In the genomic region with DNA sequence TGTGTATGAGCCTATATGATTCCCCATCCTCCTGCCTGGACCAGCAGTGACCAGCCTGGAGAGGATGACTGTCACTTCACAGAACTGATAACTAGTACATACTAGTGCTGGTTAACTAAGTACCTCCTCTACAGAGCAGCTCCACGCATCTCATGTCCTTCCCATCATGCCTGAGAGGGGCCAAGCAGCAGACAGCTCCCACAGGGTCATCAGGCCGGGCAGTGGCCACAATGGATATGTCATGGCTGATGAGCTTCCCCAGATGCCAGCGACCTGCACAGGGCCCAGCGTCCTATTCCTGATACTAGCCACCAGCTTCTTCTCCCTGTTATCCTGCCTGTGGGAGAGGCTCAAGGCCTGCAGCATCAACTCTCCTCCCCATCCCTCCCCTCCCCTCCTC, we compare ENCODE assay signal across 21 mouse cellular contexts. TPM values are rescaled to one million over a fixed set of nuclear protein-coding genes. Genes with fewer than 3 reads are reported as not detected.
DNase-seq lines count a peak whose midpoint lies in the region; ATAC-seq and TF ChIP-seq lines count a peak whose summit lies in the region.
"Had no signal": no experiment of that assay in that cellular context is flagged by ENCODE, and none has a peak within 500 bp of the region (broad histone marks: within the 10 kb centered on the region; RNA-seq: fewer than 3 reads in every experiment).

No protein-coding gene starts in this region.

- peak; percentile 7 for DNase-seq in kidney, postnatal 10 days
- no peak for DNase-seq in kidney, postnatal 14 days
- no peak for DNase-seq in frontal cortex, postnatal 25 days (ENCODE audit: low spot score in 2 of 2)
- no peak for DNase-seq in lung, postnatal 14 days
- DNase-seq: adrenal gland, adult 2 months; cerebellum, adult 11 months; cerebellum, postnatal 10 days; forebrain, postnatal 0 days; gastrocnemius, postnatal 25 days; heart, adult 2 months; kidney, adult 18-20 months; thymus, postnatal 4 days had no signal

- H3K79me2 ChIP-seq in C2C12 (ENCODE audit: control insufficient read depth, insufficient read depth), result peaks cover 16% of the 10 kb centered on the region

- H3K79me3 ChIP-seq in C2C12 (ENCODE audit: low read depth), result no peaks in the 10 kb centered on the region

- peak overlapping the region; percentile 63 for H3K27ac ChIP-seq in hindbrain, embryonic 13.5 days
- peak overlapping the region; percentile 57; the same call in 1 of the 2 replicates for H3K27ac ChIP-seq in neural tube, embryonic 13.5 days (replicated peaks)
- H3K27ac ChIP-seq: embryonic facial prominence, embryonic 10.5 days; heart, adult 2 months; heart, embryonic 13.5 days; limb, embryonic 10.5 days; stomach, embryonic 15.5 days had no signal

- no peaks in the 10 kb centered on the region for H3K36me3 ChIP-seq in C2C12 (ENCODE audit: control insufficient read depth, insufficient read depth)
- H3K36me3 ChIP-seq in hindbrain, embryonic 13.5 days, result peaks cover 41% of the 10 kb centered on the region
- H3K36me3 ChIP-seq in neural tube, embryonic 13.5 days, result peaks cover 44% of the 10 kb centered on the region
- H3K36me3 ChIP-seq: heart, embryonic 13.5 days; stomach, embryonic 15.5 days had no signal

- TF ChIP-seq CTCF in C2C12 (IDR thresholded peaks at IDR 0.05; ENCODE audit: control insufficient read depth, insufficient read depth, insufficient read length), result no peak

- no peak; the same call in 1 of the 2 replicates for ATAC-seq in hindbrain, embryonic 13.5 days (ENCODE audit: low FRiP score)
- 0 out of 2 replicates have a peak, but pooled peaks have one; percentile 10 for ATAC-seq in neural tube, embryonic 13.5 days (ENCODE audit: low read depth)
- ATAC-seq: forebrain, postnatal 0 days; inflammation-experienced regulatory T-cells, adult 6 months had no signal

- H3K4me2 ChIP-seq in hindbrain, embryonic 13.5 days, result no peak overlapping the region
- no peak overlapping the region for H3K4me2 ChIP-seq in neural tube, embryonic 13.5 days
- H3K4me2 ChIP-seq: heart, embryonic 13.5 days; stomach, embryonic 15.5 days had no signal

- peaks cover 17% of the 10 kb centered on the region; the same call in 1 of the 2 replicates for H3K4me1 ChIP-seq in hindbrain, embryonic 13.5 days (replicated peaks)
- 0 out of 2 replicates have a peak, but pooled peaks cover 4% of the 10 kb centered on the region for H3K4me1 ChIP-seq in neural tube, embryonic 13.5 days (replicated peaks)
- H3K4me1 ChIP-seq: heart, embryonic 13.5 days had no signal

- H3K4me3 ChIP-seq in C2C12 (ENCODE audit: insufficient read depth, poor library complexity, severe bottlenecking), result no peak overlapping the region
- no peak overlapping the region for H3K4me3 ChIP-seq in hindbrain, embryonic 13.5 days
- H3K4me3 ChIP-seq in neural tube, embryonic 13.5 days, result no peak overlapping the region
- H3K4me3 ChIP-seq: embryonic facial prominence, embryonic 10.5 days; heart, adult 2 months; heart, embryonic 13.5 days; limb, embryonic 10.5 days; stomach, embryonic 15.5 days had no signal

- WGBS in hindbrain, embryonic 13.5 days, result 53% methylated on average over 4 of the region's 4 CpGs
- WGBS in neural tube, embryonic 13.5 days, result 65% methylated on average over 4 of the region's 4 CpGs

- no peaks in the 10 kb centered on the region for H3K27me3 ChIP-seq in C2C12 (ENCODE audit: control insufficient read depth, insufficient read depth, insufficient read length)
- no peaks in the 10 kb centered on the region for H3K27me3 ChIP-seq in hindbrain, embryonic 13.5 days
- H3K27me3 ChIP-seq in neural tube, embryonic 13.5 days, result no peaks in the 10 kb centered on the region
- H3K27me3 ChIP-seq: heart, embryonic 13.5 days; stomach, embryonic 15.5 days had no signal

- H3K9me3 ChIP-seq in hindbrain, embryonic 13.5 days, result no peaks in the 10 kb centered on the region
- H3K9me3 ChIP-seq in neural tube, embryonic 13.5 days, result no peaks in the 10 kb centered on the region
- H3K9me3 ChIP-seq: embryonic facial prominence, embryonic 10.5 days; heart, embryonic 13.5 days; limb, embryonic 10.5 days; stomach, embryonic 15.5 days had no signal

- H3ac ChIP-seq in C2C12 (ENCODE audit: control insufficient read depth, insufficient read length, low read depth), result peak overlapping the region; percentile 45

- no peak overlapping the region for H3K9ac ChIP-seq in hindbrain, embryonic 13.5 days
- no peak overlapping the region; the same call in 1 of the 2 replicates for H3K9ac ChIP-seq in neural tube, embryonic 13.5 days
- H3K9ac ChIP-seq: forebrain, postnatal 0 days; heart, embryonic 13.5 days; stomach, embryonic 15.5 days had no signal

TF ChIP-seq in C2C12, 6 proteins besides CTCF, POLR2A, EP300 and RAD21:
- no peak for TF ChIP-seq USF1 (IDR thresholded peaks at IDR 0.05; ENCODE audit: low read depth)
- TF ChIP-seq MAX (IDR thresholded peaks at IDR 0.05), result no peak
- no peak for TF ChIP-seq MYOG (IDR thresholded peaks at IDR 0.05; ENCODE audit: control insufficient read depth, extremely low read depth, insufficient read length)
- TF ChIP-seq MYOD1 (IDR thresholded peaks at IDR 0.05; ENCODE audit: control insufficient read depth, insufficient read length, low read depth), result no peak
- TF ChIP-seq FOSL1 (IDR thresholded peaks at IDR 0.05; ENCODE audit: insufficient read depth, low read length, poor library complexity, severe bottlenecking), result no peak
- TF ChIP-seq CEBPB (IDR thresholded peaks at IDR 0.05; ENCODE audit: low read depth), result no peak
TF ChIP-seq in C2C12: peak in this region for 0.

RNA-seq across cellular contexts. Expression of gene Adgrg3, which starts 0.8 kb away (rescaled TPM):
- 19.4 TPM for polyA plus RNA-seq in C2C12 (2012; fragmentation: generic; extraction: Trizol)
- polyA plus RNA-seq in hindbrain, embryonic 13.5 days (2015; fragmentation: Nextera tagmentation; extraction: Ambion mirVana), result 1.3 and 1.6 TPM in 2 replicates
- polyA plus RNA-seq in neural tube, embryonic 13.5 days (2015; fragmentation: Nextera tagmentation; extraction: Ambion mirVana), result 1.4 and 1.5 TPM in 2 replicates

RNA-seq across cellular contexts. Expression of gene Drc7, which starts 38.2 kb away (rescaled TPM):
- 0.09 TPM for polyA plus RNA-seq in C2C12 (2012; fragmentation: generic; extraction: Trizol)
- 1.7 and 2.3 TPM in 2 replicates for polyA plus RNA-seq in hindbrain, embryonic 13.5 days (2015; fragmentation: Nextera tagmentation; extraction: Ambion mirVana)
- polyA plus RNA-seq in neural tube, embryonic 13.5 days (2015; fragmentation: Nextera tagmentation; extraction: Ambion mirVana), result 0.18 and 0.26 TPM in 2 replicates
- polyA plus RNA-seq: adrenal gland, adult 2 months; heart, embryonic 13.5 days; inflammation-experienced regulatory T-cells, adult 6 months; liver, adult 2 months had no signal

RNA-seq across cellular contexts. Expression of gene Adgrg1, which starts 42.1 kb away (rescaled TPM):
- polyA plus RNA-seq in C2C12 (2012; fragmentation: generic; extraction: Trizol), result 2.8 TPM
- 158 and 162 TPM in 2 replicates for polyA plus RNA-seq in hindbrain, embryonic 13.5 days (2015; fragmentation: Nextera tagmentation; extraction: Ambion mirVana)
- polyA plus RNA-seq in neural tube, embryonic 13.5 days (2015; fragmentation: Nextera tagmentation; extraction: Ambion mirVana), result 160 and 168 TPM in 2 replicates

Comparison
In these comparisons a context has a peak if more than half of its experiments do, and no peak if none do; other contexts are left out.
1. RNA of gene Adgrg1, which starts 42.1 kb away (polyA plus RNA-seq): 160 to 168 TPM in neural tube, embryonic 13.5 days and 158 to 162 TPM in hindbrain, embryonic 13.5 days; 2.8 TPM in C2C12 (single experiment); every median in the first group is over 10 times any median in the second.